Mouse (Mus musculus): ENCODE data around the gene Gk5.

Gene Gk5

GRCm38 (mm10) chr9:96223302-96223701 lies 104.1 kb downstream of the Gk5 start:
- no peak for DNase-seq (ENCODE audit: low read depth, low spot score)

DNA sequence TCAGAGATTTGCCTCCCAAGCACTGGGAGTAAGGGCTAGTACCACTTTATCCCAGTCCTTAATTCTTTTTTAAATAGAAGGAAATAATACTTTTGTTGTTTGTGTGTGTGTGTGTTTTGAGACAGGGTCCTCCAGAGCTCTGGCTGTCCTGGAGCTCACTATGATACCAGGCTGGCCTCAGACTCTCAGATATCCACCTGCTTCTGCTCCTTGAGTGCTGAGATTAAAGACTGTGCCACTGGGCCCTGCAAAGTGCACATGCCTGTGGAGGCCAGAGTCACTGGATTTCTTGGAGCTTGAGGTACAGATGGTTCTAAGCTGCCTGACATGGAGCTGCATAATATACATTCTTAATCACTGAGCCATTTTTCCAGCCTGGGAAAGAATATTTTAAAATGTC lies 109.1 kb downstream of the Gk5 start:
- DNase-seq (ENCODE audit: low read depth, low spot score) = no peak

- no peak for DNase-seq (ENCODE audit: low read depth, low spot score)
Measured at GRCm38 (mm10) chr9:96230271-96230670, 111.1 kb downstream of the Gk5 start.

Measured in c-Kit-negative CD71-positive TER-119-positive erythroid progenitor cells, embryonic 14.5 days (primary cell).